Mouse (Mus musculus) adrenal gland, adult 18-20 months (tissue): ENCODE data around the gene Hs1bp3. TPM values are rescaled to one million over a fixed set of nuclear protein-coding genes. Genes with fewer than 3 reads are reported as not detected.
A peak's percentile ranks its signal among the peaks of the same experiment; 100 is the strongest.

Experiments
- DNase-seq, 2 experiments: peaks; one replicate each; pipeline ENCODE4 v3.0.0; 2021 to 2022; ENCODE audit warnings: low spot score in 2 of 2
- total RNA-seq, 2 experiments: library from RNA; stranded (reverse); gene quantifications; 1 replicate in 1 of 2; 2 replicates in 1 of 2; pipeline ENCODE4 v1.2.3; 2021

The Hs1bp3 gene
- total RNA-seq, 2 experiments from 2014 or later, result 12.4 to 16.5 TPM

GRCm38 (mm10) chr12:8301011-8301814 is 12.0 kb upstream of the Hs1bp3 start:
- no peak for DNase-seq

- no peak for DNase-seq
Observed at GRCm38 (mm10) chr12:8301841-8302431, 11.3 kb upstream of the Hs1bp3 start, which contains the start of gene Gdf7. Gdf7 (minus strand) TSS chr12:8301954.

- no peak for DNase-seq
Observed at GRCm38 (mm10) chr12:8305258-8305657, 8.0 kb upstream of the Hs1bp3 start.

- peak; percentile 52 to 72 for DNase-seq
Observed at GRCm38 (mm10) chr12:8306432-8306831, 6.8 kb upstream of the Hs1bp3 start.

GRCm38 (mm10) chr12:8306910-8307309 is 6.3 kb upstream of the Hs1bp3 start:
- DNase-seq, result no peak

- DNase-seq, result no peak
Observed at GRCm38 (mm10) chr12:8310992-8311391, 2.2 kb upstream of the Hs1bp3 start.

- DNase-seq, result no peak
Observed at GRCm38 (mm10) chr12:8312266-8312665, 966 bp upstream of the Hs1bp3 start.

- DNase-seq, result no peak
Observed at GRCm38 (mm10) chr12:8313773-8314172, 541 bp downstream of the Hs1bp3 start.

- no peak for DNase-seq
Observed at GRCm38 (mm10) chr12:8316541-8316940, 3.3 kb downstream of the Hs1bp3 start.

GRCm38 (mm10) chr12:8320084-8320713 is 7.0 kb downstream of the Hs1bp3 start:
- DNase-seq, result peak; percentile 86 to 91

GRCm38 (mm10) chr12:8321506-8321905 is 8.3 kb downstream of the Hs1bp3 start:
- DNase-seq, result no peak

GRCm38 (mm10) chr12:8324086-8324485 is 10.9 kb downstream of the Hs1bp3 start:
- no peak for DNase-seq

- no peak for DNase-seq
Observed at GRCm38 (mm10) chr12:8325245-8325942, 12.2 kb downstream of the Hs1bp3 start.

- no peak for DNase-seq
Observed at GRCm38 (mm10) chr12:8325943-8326522, 12.8 kb downstream of the Hs1bp3 start.

- DNase-seq, result peak; percentile 97 to 98
Observed at GRCm38 (mm10) chr12:8326825-8327674, 13.8 kb downstream of the Hs1bp3 start.

GRCm38 (mm10) chr12:8327675-8328053 is 14.4 kb downstream of the Hs1bp3 start:
- no peak for DNase-seq

GRCm38 (mm10) chr12:8329236-8329635 is 16.0 kb downstream of the Hs1bp3 start:
- no peak for DNase-seq

- DNase-seq, result no peak
Observed at GRCm38 (mm10) chr12:8331489-8332173, 18.4 kb downstream of the Hs1bp3 start.

GRCm38 (mm10) chr12:8332174-8332542 is 18.9 kb downstream of the Hs1bp3 start:
- DNase-seq, result no peak

- no peak for DNase-seq
Observed at GRCm38 (mm10) chr12:8333617-8334016, 20.4 kb downstream of the Hs1bp3 start.
